Mouse (Mus musculus): ENCODE results near the gene Fbf1. TPM values are rescaled to one million over a fixed set of nuclear protein-coding genes. Genes with fewer than 3 reads are reported as not detected.

Fbf1 gene
- polyA plus RNA-seq, 1 experiment, result 46.9 TPM

- no peak overlapping the region for H3K4me3 ChIP-seq (ENCODE audit: insufficient read depth, poor library complexity, severe bottlenecking)
- no peak for TF ChIP-seq MAX (IDR thresholded peaks at IDR 0.05)
- no peak for TF ChIP-seq FOSL1 (IDR thresholded peaks at IDR 0.05; ENCODE audit: insufficient read depth, low read length, poor library complexity, severe bottlenecking)
- no peak for TF ChIP-seq MYOG (IDR thresholded peaks at IDR 0.05; ENCODE audit: control insufficient read depth, extremely low read depth, insufficient read length)
- TF ChIP-seq MYOD1 (IDR thresholded peaks at IDR 0.05; ENCODE audit: control insufficient read depth, insufficient read length, low read depth), result no peak
- TF ChIP-seq USF1 (IDR thresholded peaks at IDR 0.05; ENCODE audit: low read depth), result no peak
- no peak for TF ChIP-seq CEBPB (IDR thresholded peaks at IDR 0.05; ENCODE audit: low read depth)
- no peak for TF ChIP-seq CTCF (IDR thresholded peaks at IDR 0.05; ENCODE audit: control insufficient read depth, insufficient read depth, insufficient read length)
Measured at GRCm38 (mm10) chr11:116196336-116196735, 28.4 kb upstream of the Fbf1 start.

DNA sequence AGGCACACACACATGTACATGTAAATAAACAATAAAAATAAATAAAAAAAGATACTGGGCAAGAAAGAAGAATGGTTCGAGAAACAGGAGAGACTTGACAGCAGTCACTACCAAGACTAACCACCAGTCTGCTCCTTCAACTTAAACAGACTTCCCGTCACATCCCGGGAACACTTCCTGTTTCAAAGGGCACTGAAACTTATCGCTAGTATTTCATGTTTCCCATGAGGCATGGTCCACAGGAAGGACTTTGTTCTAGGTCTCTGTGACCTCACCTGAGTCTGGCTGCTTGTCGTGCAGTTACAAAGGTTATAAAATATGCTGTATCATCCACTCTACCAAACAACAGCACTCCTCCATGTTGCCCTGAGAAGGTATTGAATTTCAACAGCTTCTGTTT lies 27.3 kb upstream of the Fbf1 start:
- TF ChIP-seq MAX (IDR thresholded peaks at IDR 0.05) (no peak), USF1 (IDR thresholded peaks at IDR 0.05; ENCODE audit: low read depth) (no peak), FOSL1 (IDR thresholded peaks at IDR 0.05; ENCODE audit: insufficient read depth, low read length, poor library complexity, severe bottlenecking) (no peak), CTCF (IDR thresholded peaks at IDR 0.05; ENCODE audit: control insufficient read depth, insufficient read depth, insufficient read length) (no peak), MYOD1 (IDR thresholded peaks at IDR 0.05; ENCODE audit: control insufficient read depth, insufficient read length, low read depth) (no peak), MYOG (IDR thresholded peaks at IDR 0.05; ENCODE audit: control insufficient read depth, extremely low read depth, insufficient read length) (no peak), CEBPB (IDR thresholded peaks at IDR 0.05; ENCODE audit: low read depth) (no peak)
- no peak overlapping the region for H3K4me3 ChIP-seq (ENCODE audit: insufficient read depth, poor library complexity, severe bottlenecking)

More at GRCm38 (mm10) chr11:116196336-116196735, 28.4 kb upstream of the Fbf1 start:
- H3K79me3 ChIP-seq (ENCODE audit: low read depth), result peaks cover 2% of the 10 kb centered on the region
- H3K79me2 ChIP-seq (ENCODE audit: control insufficient read depth, insufficient read depth), result peaks cover 55% of the 10 kb centered on the region
- H3K27me3 ChIP-seq (ENCODE audit: control insufficient read depth, insufficient read depth, insufficient read length), result no peaks in the 10 kb centered on the region
- no peak overlapping the region for H3ac ChIP-seq (ENCODE audit: control insufficient read depth, insufficient read length, low read depth)
- H3K36me3 ChIP-seq (ENCODE audit: control insufficient read depth, insufficient read depth), result peaks cover 6% of the 10 kb centered on the region

GRCm38 (mm10) chr11:116194619-116195018 lies 26.7 kb upstream of the Fbf1 start:
- no peak overlapping the region for H3ac ChIP-seq (ENCODE audit: control insufficient read depth, insufficient read length, low read depth)
- no peaks in the 10 kb centered on the region for H3K27me3 ChIP-seq (ENCODE audit: control insufficient read depth, insufficient read depth, insufficient read length)
- H3K36me3 ChIP-seq (ENCODE audit: control insufficient read depth, insufficient read depth), result peaks cover 11% of the 10 kb centered on the region
- TF ChIP-seq MYOG (IDR thresholded peaks at IDR 0.05; ENCODE audit: control insufficient read depth, extremely low read depth, insufficient read length), result no peak
- TF ChIP-seq MAX (IDR thresholded peaks at IDR 0.05), result no peak
- TF ChIP-seq MYOD1 (IDR thresholded peaks at IDR 0.05; ENCODE audit: control insufficient read depth, insufficient read length, low read depth), result no peak
- TF ChIP-seq CTCF (IDR thresholded peaks at IDR 0.05; ENCODE audit: control insufficient read depth, insufficient read depth, insufficient read length), result no peak
- TF ChIP-seq USF1 (IDR thresholded peaks at IDR 0.05; ENCODE audit: low read depth), result no peak
- no peak for TF ChIP-seq FOSL1 (IDR thresholded peaks at IDR 0.05; ENCODE audit: insufficient read depth, low read length, poor library complexity, severe bottlenecking)
- TF ChIP-seq CEBPB (IDR thresholded peaks at IDR 0.05; ENCODE audit: low read depth), result no peak
- H3K79me3 ChIP-seq (ENCODE audit: low read depth), result peaks cover 4% of the 10 kb centered on the region
- H3K4me3 ChIP-seq (ENCODE audit: insufficient read depth, poor library complexity, severe bottlenecking), result no peak overlapping the region
- peaks cover 52% of the 10 kb centered on the region for H3K79me2 ChIP-seq (ENCODE audit: control insufficient read depth, insufficient read depth)

More for the DNA sequence above, 27.3 kb upstream of the Fbf1 start:
- Histone ChIP-seq H3K27me3 (ENCODE audit: control insufficient read depth, insufficient read depth, insufficient read length) (no peaks in the 10 kb centered on the region), H3K79me3 (ENCODE audit: low read depth) (peaks cover 4% of the 10 kb centered on the region), H3ac (ENCODE audit: control insufficient read depth, insufficient read length, low read depth) (no peak overlapping the region), H3K36me3 (ENCODE audit: control insufficient read depth, insufficient read depth) (peaks cover 6% of the 10 kb centered on the region), H3K79me2 (ENCODE audit: control insufficient read depth, insufficient read depth) (peaks cover 55% of the 10 kb centered on the region)

DNA sequence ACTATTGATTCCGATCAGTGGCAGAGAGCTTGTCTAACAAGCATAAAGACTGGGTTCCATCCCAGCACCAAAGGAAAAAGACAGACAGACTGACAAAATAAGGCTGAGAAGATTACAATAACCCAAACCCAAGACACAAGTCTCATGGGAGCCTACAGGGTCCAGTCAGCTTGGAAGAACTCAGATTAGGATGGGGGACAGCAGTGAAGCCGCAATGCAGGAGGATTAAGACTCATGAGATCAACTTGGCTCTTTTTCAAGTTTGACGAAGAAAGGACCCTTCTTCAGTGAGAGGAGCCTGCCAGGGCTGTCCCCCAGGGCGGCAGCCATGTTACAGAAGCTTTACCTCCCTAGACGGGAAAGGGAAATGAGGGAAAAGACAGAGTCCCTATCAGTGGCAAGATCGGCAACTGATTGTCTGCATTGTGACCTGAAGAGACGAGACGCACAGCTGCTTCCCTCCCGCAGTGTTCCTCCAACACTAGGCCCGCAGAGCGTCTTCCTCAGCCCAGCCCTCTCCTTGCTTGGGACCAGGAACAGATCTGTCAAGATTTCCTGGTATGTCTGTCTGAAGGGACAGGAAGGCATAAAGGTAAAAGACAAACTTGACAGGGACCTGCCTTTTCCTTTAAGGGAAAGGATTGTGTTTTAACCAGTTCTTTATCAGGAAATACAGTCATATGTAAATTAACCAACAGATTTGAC lies 19.4 kb upstream of the Fbf1 start:
- TF ChIP-seq CTCF (IDR thresholded peaks at IDR 0.05; ENCODE audit: control insufficient read depth, insufficient read depth, insufficient read length) (no peak), MAX (IDR thresholded peaks at IDR 0.05) (no peak), MYOG (IDR thresholded peaks at IDR 0.05; ENCODE audit: control insufficient read depth, extremely low read depth, insufficient read length) (no peak), USF1 (IDR thresholded peaks at IDR 0.05; ENCODE audit: low read depth) (no peak), MYOD1 (IDR thresholded peaks at IDR 0.05; ENCODE audit: control insufficient read depth, insufficient read length, low read depth) (no peak), CEBPB (IDR thresholded peaks at IDR 0.05; ENCODE audit: low read depth) (no peak), FOSL1 (IDR thresholded peaks at IDR 0.05; ENCODE audit: insufficient read depth, low read length, poor library complexity, severe bottlenecking) (no peak)
- no peak overlapping the region for H3ac ChIP-seq (ENCODE audit: control insufficient read depth, insufficient read length, low read depth)
- peaks cover 10% of the 10 kb centered on the region for H3K79me3 ChIP-seq (ENCODE audit: low read depth)
- peaks cover 39% of the 10 kb centered on the region for H3K79me2 ChIP-seq (ENCODE audit: control insufficient read depth, insufficient read depth)
- no peaks in the 10 kb centered on the region for H3K27me3 ChIP-seq (ENCODE audit: control insufficient read depth, insufficient read depth, insufficient read length)
- H3K36me3 ChIP-seq (ENCODE audit: control insufficient read depth, insufficient read depth), result peaks cover 47% of the 10 kb centered on the region
- H3K4me3 ChIP-seq (ENCODE audit: insufficient read depth, poor library complexity, severe bottlenecking), result no peak overlapping the region

GRCm38 (mm10) chr11:116186360-116186759 lies 18.4 kb upstream of the Fbf1 start:
- no peak overlapping the region for H3ac ChIP-seq (ENCODE audit: control insufficient read depth, insufficient read length, low read depth)
- H3K4me3 ChIP-seq (ENCODE audit: insufficient read depth, poor library complexity, severe bottlenecking), result no peak overlapping the region
- no peaks in the 10 kb centered on the region for H3K27me3 ChIP-seq (ENCODE audit: control insufficient read depth, insufficient read depth, insufficient read length)
- TF ChIP-seq FOSL1 (IDR thresholded peaks at IDR 0.05; ENCODE audit: insufficient read depth, low read length, poor library complexity, severe bottlenecking) (no peak), USF1 (IDR thresholded peaks at IDR 0.05; ENCODE audit: low read depth) (no peak), MYOD1 (IDR thresholded peaks at IDR 0.05; ENCODE audit: control insufficient read depth, insufficient read length, low read depth) (no peak), CEBPB (IDR thresholded peaks at IDR 0.05; ENCODE audit: low read depth) (no peak), CTCF (IDR thresholded peaks at IDR 0.05; ENCODE audit: control insufficient read depth, insufficient read depth, insufficient read length) (no peak), MAX (IDR thresholded peaks at IDR 0.05) (no peak), MYOG (IDR thresholded peaks at IDR 0.05; ENCODE audit: control insufficient read depth, extremely low read depth, insufficient read length) (no peak)
- H3K79me2 ChIP-seq (ENCODE audit: control insufficient read depth, insufficient read depth), result peaks cover 41% of the 10 kb centered on the region
- H3K36me3 ChIP-seq (ENCODE audit: control insufficient read depth, insufficient read depth), result peaks cover 55% of the 10 kb centered on the region
- H3K79me3 ChIP-seq (ENCODE audit: low read depth), result peaks cover 10% of the 10 kb centered on the region
